Mouse (Mus musculus): Measurements from ENCODE around the gene Iqsec1. TPM values are rescaled to one million over a fixed set of nuclear protein-coding genes. Genes with fewer than 3 reads are reported as not detected.

Iqsec1 gene
- total RNA-seq, 2 experiments from 2014 or later, result 137 to 174 TPM

GRCm38 (mm10) chr6:90819880-90820279 is 168.6 kb downstream of the Iqsec1 start:
- intact Hi-C loops (cut with DNase I), result loop anchor here (10.0 kb wide), 2 partner anchors 325 to 465 kb away; no protein-coding TSS in a partner anchor

GRCm38 (mm10) chr6:90818956-90819355 is 169.5 kb downstream of the Iqsec1 start:
- DNase-seq, result peak; percentile 70
- intact Hi-C loops (cut with DNase I), result loop anchor here (10.0 kb wide), 1 partner anchor 466 kb away; no protein-coding TSS in a partner anchor

More at GRCm38 (mm10) chr6:90819880-90820279, 168.6 kb downstream of the Iqsec1 start:
- no peak for DNase-seq

GRCm38 (mm10) chr6:90816551-90816950 is 171.9 kb downstream of the Iqsec1 start:
- intact Hi-C loops (cut with DNase I), result loop anchor here (10.0 kb wide), 1 partner anchor 468 kb away; no protein-coding TSS in a partner anchor
- no peak for DNase-seq

GRCm38 (mm10) chr6:90815341-90815740 is 173.1 kb downstream of the Iqsec1 start:
- DNase-seq, result peak; percentile 59
- intact Hi-C loops (cut with DNase I), result loop anchor here (10.0 kb wide), 1 partner anchor 469 kb away; no protein-coding TSS in a partner anchor

- intact Hi-C loops (cut with DNase I), result loop anchor here (5.0 to 10.0 kb wide), 2 partner anchors 76 to 471 kb away; no protein-coding TSS in a partner anchor
- DNase-seq, result no peak
Measured at GRCm38 (mm10) chr6:90813526-90813925, 175.0 kb downstream of the Iqsec1 start.

- intact Hi-C loops (cut with DNase I), result loop anchor here (5.0 to 10.0 kb wide), 2 partner anchors 75 to 472 kb away; no protein-coding TSS in a partner anchor
Measured at GRCm38 (mm10) chr6:90812584-90812983, 175.9 kb downstream of the Iqsec1 start.

GRCm38 (mm10) chr6:90812072-90812471 is 176.4 kb downstream of the Iqsec1 start:
- DNase-seq, result peak; percentile 62
- intact Hi-C loops (cut with DNase I), result loop anchor here (5.0 to 10.0 kb wide), 2 partner anchors 75 to 473 kb away; no protein-coding TSS in a partner anchor

More at GRCm38 (mm10) chr6:90812584-90812983, 175.9 kb downstream of the Iqsec1 start:
- no peak for DNase-seq

GRCm38 (mm10) chr6:90810576-90810975 is 177.9 kb downstream of the Iqsec1 start:
- DNase-seq, result no peak
- intact Hi-C loops (cut with DNase I), result loop anchor here (5.0 to 10.0 kb wide), 2 partner anchors 73 to 474 kb away; no protein-coding TSS in a partner anchor

GRCm38 (mm10) chr6:90809960-90810362 is 178.5 kb downstream of the Iqsec1 start:
- DNase-seq, result peak; percentile 93
- intact Hi-C loops (cut with DNase I), result loop anchor here (5.0 to 10.0 kb wide), 2 partner anchors 73 to 475 kb away; no protein-coding TSS in a partner anchor

- DNase-seq, result no peak
- intact Hi-C loops (cut with DNase I), result no loop called here
Measured at GRCm38 (mm10) chr6:90809077-90809840, 179.2 kb downstream of the Iqsec1 start.

GRCm38 (mm10) chr6:90808544-90808943 is 179.9 kb downstream of the Iqsec1 start:
- no peak for DNase-seq
- intact Hi-C loops (cut with DNase I), result no loop called here

- DNase-seq, result peak; percentile 63
- intact Hi-C loops (cut with DNase I), result no loop called here
Measured at GRCm38 (mm10) chr6:90808134-90808533, 180.4 kb downstream of the Iqsec1 start.

- no peak for DNase-seq
- intact Hi-C loops (cut with DNase I), result no loop called here
Measured at GRCm38 (mm10) chr6:90807581-90807980, 180.9 kb downstream of the Iqsec1 start.

- DNase-seq, result peak; percentile 51
- intact Hi-C loops (cut with DNase I), result no loop called here
Measured at GRCm38 (mm10) chr6:90806743-90807142, 181.7 kb downstream of the Iqsec1 start.

- intact Hi-C loops (cut with DNase I), result no loop called here
- DNase-seq, result no peak
Measured at GRCm38 (mm10) chr6:90805101-90805500, 183.4 kb downstream of the Iqsec1 start.

- no peak for DNase-seq
- intact Hi-C loops (cut with DNase I), result no loop called here
Measured at GRCm38 (mm10) chr6:90804646-90805045, 183.8 kb downstream of the Iqsec1 start.

GRCm38 (mm10) chr6:90802604-90803003 is 185.9 kb downstream of the Iqsec1 start:
- intact Hi-C loops (cut with DNase I), result no loop called here
- peak; percentile 89 for DNase-seq

- no peak for DNase-seq
- intact Hi-C loops (cut with DNase I), result no loop called here
Measured at GRCm38 (mm10) chr6:90802058-90802457, 186.4 kb downstream of the Iqsec1 start.

GRCm38 (mm10) chr6:90800825-90801224 is 187.7 kb downstream of the Iqsec1 start:
- intact Hi-C loops (cut with DNase I), result no loop called here

GRCm38 (mm10) chr6:90799116-90799515 is 189.4 kb downstream of the Iqsec1 start:
- DNase-seq, result peak; percentile 73

More at GRCm38 (mm10) chr6:90800825-90801224, 187.7 kb downstream of the Iqsec1 start:
- DNase-seq, result no peak

GRCm38 (mm10) chr6:90798201-90798600 is 190.3 kb downstream of the Iqsec1 start:
- intact Hi-C loops (cut with DNase I), result no loop called here
- DNase-seq, result no peak

More at GRCm38 (mm10) chr6:90799116-90799515, 189.4 kb downstream of the Iqsec1 start:
- intact Hi-C loops (cut with DNase I), result no loop called here
